Mouse (Mus musculus): ENCODE measurements around the gene Itm2c. TPM values are rescaled to one million over a fixed set of nuclear protein-coding genes. Genes with fewer than 3 reads are reported as not detected.
A peak's percentile ranks its signal among the peaks of the same experiment; 100 is the strongest.

The Itm2c gene
- total and polyA plus RNA-seq, 3 experiments: 67.5 to 149 (median 69.9) TPM

GRCm38 (mm10) chr1:85933631-85934465 lies 39.8 kb downstream of the Itm2c start:
- Histone ChIP-seq H3K27me3 (ENCODE audit: insufficient read depth, low read length) (peaks cover 19% of the 10 kb centered on the region), H3K36me3 (replicated peaks) (no peaks in the 10 kb centered on the region), H3K4me3 (ENCODE audit: low read depth, low read length) (no peak overlapping the region), H3K4me1 (ENCODE audit: insufficient read depth, low read depth, low read length) (no peaks in the 10 kb centered on the region), H3K9me3 (replicated peaks) (no peaks in the 10 kb centered on the region)
- no peak for DNase-seq (ENCODE audit: low spot score)
- no peak for TF ChIP-seq TAL1 (conservative IDR thresholded peaks at IDR 0.05; ENCODE audit: low read depth, low read length)
- TF ChIP-seq GATA1 (IDR thresholded peaks at IDR 0.05; ENCODE audit: borderline replicate concordance, low read length): no peak
- TF ChIP-seq GATA2 (IDR thresholded peaks at IDR 0.05; ENCODE audit: borderline replicate concordance, low read depth, low read length): no peak
- TF ChIP-seq CTCF (IDR thresholded peaks at IDR 0.05; ENCODE audit: low read depth, low read length): no peak
- no peak for TF ChIP-seq POLR2AphosphoS5 (IDR thresholded peaks at IDR 0.05; ENCODE audit: insufficient replicate concordance, low read depth, low read length)
- ATAC-seq (ENCODE audit: extremely low read depth, insufficient number of reproducible peaks, low FRiP score, poor library complexity, severe bottlenecking): no peak

- TF ChIP-seq GATA2 (IDR thresholded peaks at IDR 0.05; ENCODE audit: borderline replicate concordance, low read depth, low read length) (no peak), POLR2AphosphoS5 (IDR thresholded peaks at IDR 0.05; ENCODE audit: insufficient replicate concordance, low read depth, low read length) (no peak), CTCF (IDR thresholded peaks at IDR 0.05; ENCODE audit: low read depth, low read length) (no peak), GATA1 (IDR thresholded peaks at IDR 0.05; ENCODE audit: borderline replicate concordance, low read length) (no peak), TAL1 (conservative IDR thresholded peaks at IDR 0.05; ENCODE audit: low read depth, low read length) (no peak)
- no peaks in the 10 kb centered on the region for H3K36me3 ChIP-seq (replicated peaks)
- ATAC-seq (ENCODE audit: extremely low read depth, insufficient number of reproducible peaks, low FRiP score, poor library complexity, severe bottlenecking): no peak
- no peaks in the 10 kb centered on the region for H3K4me1 ChIP-seq (ENCODE audit: insufficient read depth, low read depth, low read length)
- H3K9me3 ChIP-seq (replicated peaks): no peaks in the 10 kb centered on the region
- no peak overlapping the region for H3K4me3 ChIP-seq (ENCODE audit: low read depth, low read length)
- peaks cover 25% of the 10 kb centered on the region for H3K27me3 ChIP-seq (ENCODE audit: insufficient read depth, low read length)
- DNase-seq (ENCODE audit: low spot score): no peak
These were observed 40.5 kb downstream of the Itm2c start for GRCm38 (mm10) chr1:85934560-85934959.

DNA sequence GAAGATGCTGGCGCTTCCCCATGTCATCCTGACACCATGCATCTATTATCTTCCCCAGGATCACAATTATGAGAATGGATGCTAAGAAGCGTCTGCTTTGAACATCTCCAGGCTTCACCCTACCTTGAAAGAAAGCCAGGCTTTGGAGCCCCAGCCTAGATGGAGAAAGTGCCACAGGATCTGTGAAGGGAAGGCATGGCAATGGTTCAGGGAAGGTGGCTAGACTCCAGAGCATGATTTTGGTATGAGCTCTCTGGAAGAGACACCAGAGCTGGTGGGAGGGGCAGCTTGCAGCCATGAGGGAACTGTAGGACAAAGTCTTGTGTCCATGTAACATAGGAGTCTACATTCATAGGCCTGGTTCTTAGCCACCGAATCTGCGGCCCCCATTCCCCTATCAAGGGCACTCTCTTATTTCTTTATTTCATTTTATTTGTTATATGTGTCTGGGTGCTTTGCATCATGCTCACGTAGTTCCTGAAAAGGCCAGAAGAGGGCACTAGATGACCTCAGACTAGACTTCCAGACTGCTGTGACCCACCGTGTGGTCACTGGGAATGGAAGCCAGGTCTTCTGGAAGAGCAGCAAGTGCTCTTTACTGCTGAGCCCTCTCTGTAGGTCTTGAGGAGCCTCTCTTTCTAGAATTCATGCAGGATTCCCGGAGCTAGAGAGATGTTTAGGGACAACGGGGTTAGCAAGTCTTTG lies 41.2 kb downstream of the Itm2c start:
- TF ChIP-seq GATA2 (IDR thresholded peaks at IDR 0.05; ENCODE audit: borderline replicate concordance, low read depth, low read length): no peak
- TF ChIP-seq GATA1 (IDR thresholded peaks at IDR 0.05; ENCODE audit: borderline replicate concordance, low read length): no peak
- peak; percentile 88 for TF ChIP-seq CTCF (IDR thresholded peaks at IDR 0.05; ENCODE audit: low read depth, low read length)
- TF ChIP-seq POLR2AphosphoS5 (IDR thresholded peaks at IDR 0.05; ENCODE audit: insufficient replicate concordance, low read depth, low read length): no peak
- TF ChIP-seq TAL1 (conservative IDR thresholded peaks at IDR 0.05; ENCODE audit: low read depth, low read length): no peak
- H3K4me3 ChIP-seq (ENCODE audit: low read depth, low read length): no peak overlapping the region
- peaks cover 30% of the 10 kb centered on the region for H3K27me3 ChIP-seq (ENCODE audit: insufficient read depth, low read length)
- no peaks in the 10 kb centered on the region for H3K4me1 ChIP-seq (ENCODE audit: insufficient read depth, low read depth, low read length)
- DNase-seq (ENCODE audit: low spot score) (peak; percentile 66), ATAC-seq (ENCODE audit: extremely low read depth, insufficient number of reproducible peaks, low FRiP score, poor library complexity, severe bottlenecking) (peak; percentile 45)
- no peaks in the 10 kb centered on the region for H3K9me3 ChIP-seq (replicated peaks)
- H3K36me3 ChIP-seq (replicated peaks): no peaks in the 10 kb centered on the region

DNA sequence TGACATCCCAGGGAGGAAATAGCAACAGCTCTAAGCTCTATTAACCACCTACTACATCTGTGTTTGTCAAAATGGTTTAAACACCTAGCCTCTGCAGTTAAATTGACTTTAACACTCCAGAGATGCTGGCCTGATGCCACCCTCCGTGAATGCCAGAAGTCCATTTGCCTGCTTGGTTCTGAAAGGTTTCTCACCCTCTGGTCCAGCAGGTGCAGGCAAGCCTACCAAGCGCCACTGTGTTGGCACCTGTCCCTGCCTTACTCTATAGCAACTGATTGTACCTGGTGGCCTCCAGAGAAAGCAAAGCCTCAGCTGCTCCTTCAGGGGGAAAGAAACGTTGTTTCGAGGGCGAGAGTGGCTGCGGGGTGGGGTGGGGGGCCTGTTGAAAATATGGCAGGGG lies 42.2 kb downstream of the Itm2c start:
- peaks cover 33% of the 10 kb centered on the region for H3K27me3 ChIP-seq (ENCODE audit: insufficient read depth, low read length)
- no peak for ATAC-seq (ENCODE audit: extremely low read depth, insufficient number of reproducible peaks, low FRiP score, poor library complexity, severe bottlenecking)
- DNase-seq (ENCODE audit: low spot score): no peak
- H3K36me3 ChIP-seq (replicated peaks): no peaks in the 10 kb centered on the region
- H3K4me1 ChIP-seq (ENCODE audit: insufficient read depth, low read depth, low read length): no peaks in the 10 kb centered on the region
- no peak overlapping the region for H3K4me3 ChIP-seq (ENCODE audit: low read depth, low read length)
- TF ChIP-seq POLR2AphosphoS5 (IDR thresholded peaks at IDR 0.05; ENCODE audit: insufficient replicate concordance, low read depth, low read length): no peak
- no peak for TF ChIP-seq GATA1 (IDR thresholded peaks at IDR 0.05; ENCODE audit: borderline replicate concordance, low read length)
- TF ChIP-seq TAL1 (conservative IDR thresholded peaks at IDR 0.05; ENCODE audit: low read depth, low read length): no peak
- no peak for TF ChIP-seq CTCF (IDR thresholded peaks at IDR 0.05; ENCODE audit: low read depth, low read length)
- TF ChIP-seq GATA2 (IDR thresholded peaks at IDR 0.05; ENCODE audit: borderline replicate concordance, low read depth, low read length): no peak
- no peaks in the 10 kb centered on the region for H3K9me3 ChIP-seq (replicated peaks)

- peaks cover 36% of the 10 kb centered on the region for H3K27me3 ChIP-seq (ENCODE audit: insufficient read depth, low read length)
These were observed 43.2 kb downstream of the Itm2c start for GRCm38 (mm10) chr1:85937323-85937722.

GRCm38 (mm10) chr1:85942318-85942717 lies 48.2 kb downstream of the Itm2c start:
- TF ChIP-seq CTCF (IDR thresholded peaks at IDR 0.05; ENCODE audit: low read depth, low read length): no peak
- no peak for TF ChIP-seq GATA2 (IDR thresholded peaks at IDR 0.05; ENCODE audit: borderline replicate concordance, low read depth, low read length)
- TF ChIP-seq POLR2AphosphoS5 (IDR thresholded peaks at IDR 0.05; ENCODE audit: insufficient replicate concordance, low read depth, low read length): no peak
- Histone ChIP-seq H3K27me3 (ENCODE audit: insufficient read depth, low read length) (peaks cover 30% of the 10 kb centered on the region), H3K9me3 (replicated peaks) (peaks cover 2% of the 10 kb centered on the region; the same call in 1 of the 2 replicates), H3K36me3 (replicated peaks) (no peaks in the 10 kb centered on the region), H3K4me3 (ENCODE audit: low read depth, low read length) (no peak overlapping the region), H3K4me1 (ENCODE audit: insufficient read depth, low read depth, low read length) (no peaks in the 10 kb centered on the region)
- ATAC-seq (ENCODE audit: extremely low read depth, insufficient number of reproducible peaks, low FRiP score, poor library complexity, severe bottlenecking) (no peak), DNase-seq (ENCODE audit: low spot score) (no peak)

More at GRCm38 (mm10) chr1:85937323-85937722, 43.2 kb downstream of the Itm2c start:
- no peak for DNase-seq (ENCODE audit: low spot score)
- Histone ChIP-seq H3K36me3 (replicated peaks) (no peaks in the 10 kb centered on the region), H3K4me1 (ENCODE audit: insufficient read depth, low read depth, low read length) (no peaks in the 10 kb centered on the region), H3K9me3 (replicated peaks) (no peaks in the 10 kb centered on the region), H3K4me3 (ENCODE audit: low read depth, low read length) (no peak overlapping the region)
- no peak for ATAC-seq (ENCODE audit: extremely low read depth, insufficient number of reproducible peaks, low FRiP score, poor library complexity, severe bottlenecking)
- TF ChIP-seq POLR2AphosphoS5 (IDR thresholded peaks at IDR 0.05; ENCODE audit: insufficient replicate concordance, low read depth, low read length) (no peak), GATA2 (IDR thresholded peaks at IDR 0.05; ENCODE audit: borderline replicate concordance, low read depth, low read length) (no peak), TAL1 (conservative IDR thresholded peaks at IDR 0.05; ENCODE audit: low read depth, low read length) (no peak), CTCF (IDR thresholded peaks at IDR 0.05; ENCODE audit: low read depth, low read length) (no peak)

Data from G1E (cell line).